ENCODE assay signal across 21 mouse cellular contexts in genomic region chr7:123353081-123353480, GRCm38 (mm10).
"Had no signal": no experiment of that assay in that cellular context is flagged by ENCODE, and none has a peak within 500 bp of the region (broad histone marks: within the 10 kb centered on the region; RNA-seq: fewer than 3 reads in every experiment).

No protein-coding gene starts in this region.

- ATAC-seq: lung, postnatal 0 days; midbrain, embryonic 15.5 days had no signal

- H3K4me1 ChIP-seq: midbrain, embryonic 15.5 days; neural tube, embryonic 13.5 days; stomach, embryonic 15.5 days had no signal

- DNase-seq: kidney, adult 11 months; kidney, adult 8-10 months; kidney, postnatal 10 days; kidney, postnatal 36 days; layer of hippocampus, postnatal 36 days; lung, embryonic 14.5 days; retina, postnatal 1 day; right cerebral cortex, postnatal 25 days; spleen, adult 18-20 months; thymus, postnatal 25 days had no signal

- H3K27me3 ChIP-seq: intestine, embryonic 15.5 days; kidney, embryonic 15.5 days; limb, embryonic 13.5 days; midbrain, embryonic 12.5 days; midbrain, embryonic 15.5 days; neural tube, embryonic 13.5 days; stomach, embryonic 15.5 days had no signal

- H3K36me3 ChIP-seq: intestine, embryonic 15.5 days; kidney, embryonic 15.5 days; limb, embryonic 13.5 days; midbrain, embryonic 12.5 days; midbrain, embryonic 15.5 days; neural tube, embryonic 13.5 days; stomach, embryonic 15.5 days had no signal

- H3K4me3 ChIP-seq: intestine, embryonic 15.5 days; kidney, embryonic 15.5 days; limb, embryonic 10.5 days; limb, embryonic 13.5 days; midbrain, embryonic 12.5 days; midbrain, embryonic 15.5 days; myocyte; neural tube, embryonic 13.5 days; stomach, embryonic 15.5 days had no signal

- H3K9ac ChIP-seq: intestine, embryonic 15.5 days; kidney, embryonic 15.5 days; limb, embryonic 13.5 days; lung, embryonic 14.5 days; midbrain, embryonic 12.5 days; midbrain, embryonic 15.5 days; neural tube, embryonic 13.5 days; stomach, embryonic 15.5 days had no signal

- H3K9me3 ChIP-seq: intestine, embryonic 15.5 days; kidney, embryonic 15.5 days; limb, embryonic 10.5 days; limb, embryonic 13.5 days; midbrain, embryonic 12.5 days; midbrain, embryonic 15.5 days; neural tube, embryonic 13.5 days; stomach, embryonic 15.5 days had no signal

- H3K27ac ChIP-seq: intestine, embryonic 15.5 days; kidney, embryonic 15.5 days; limb, embryonic 10.5 days; limb, embryonic 13.5 days; macrophage; midbrain, embryonic 12.5 days; midbrain, embryonic 15.5 days; neural tube, embryonic 13.5 days; stomach, embryonic 15.5 days had no signal

- H3K4me2 ChIP-seq: intestine, embryonic 15.5 days; kidney, embryonic 15.5 days; limb, embryonic 13.5 days; lung, embryonic 14.5 days; midbrain, embryonic 12.5 days; midbrain, embryonic 15.5 days; neural tube, embryonic 13.5 days; stomach, embryonic 15.5 days had no signal
